Mouse (Mus musculus) neutrophil, adult 5-6 weeks (primary cell): ENCODE data around the gene Hoxc12. TPM values are rescaled to one million over a fixed set of nuclear protein-coding genes. Genes with fewer than 3 reads are reported as not detected.

Experiments
- ATAC-seq: fragments of 151-379, 151-347 bp; 2 replicates; pipeline ENCODE4 v1.8.0; 2017; ENCODE audit warnings: mild to moderate bottlenecking, moderate TSS enrichment; ENCODE audit not compliant: insufficient number of reproducible peaks, poor library complexity, low FRiP score, severe bottlenecking; ENCODE audit errors: extremely low read depth
- total RNA-seq: library from RNA; stranded (forward); fragments of 200-1000 nt; gene quantifications from 2 replicates; pipeline ENCODE4 v1.2.3, GENCODE M21; 2017

Hoxc12 gene
- not detected in 2 replicates for total RNA-seq

DNA sequence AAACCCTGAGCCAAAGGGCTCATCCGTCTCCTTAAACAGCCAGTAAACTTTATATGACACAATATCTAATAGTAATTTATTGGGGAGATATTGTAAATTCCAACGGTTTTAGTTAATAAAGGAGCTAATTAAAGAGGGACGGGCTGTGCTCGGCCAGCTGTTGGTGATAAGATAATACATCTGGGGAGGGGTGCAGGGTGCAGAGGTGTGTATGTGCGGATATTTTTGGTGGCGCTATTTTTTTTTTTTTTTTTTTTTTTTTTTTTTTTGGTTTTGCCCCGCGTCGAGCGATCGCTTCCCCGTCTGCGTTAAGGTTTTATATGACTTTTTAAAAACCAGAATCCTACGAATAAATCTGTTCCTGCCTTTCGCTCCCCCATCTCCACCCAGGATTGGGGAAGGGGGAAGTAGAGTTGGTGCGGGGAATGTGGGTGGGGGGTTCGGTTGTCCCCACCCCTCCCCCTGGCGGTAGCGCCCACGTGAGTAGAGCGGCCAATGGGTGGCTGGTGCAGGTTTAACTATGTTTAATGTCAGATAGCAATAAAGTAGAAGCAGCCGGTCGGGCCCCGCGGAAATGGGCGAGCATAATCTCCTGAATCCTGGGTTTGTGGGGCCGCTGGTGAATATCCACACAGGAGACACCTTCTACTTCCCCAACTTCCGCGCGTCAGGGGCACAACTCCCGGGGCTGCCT, at the start of gene Hoxc12:
Gene Hoxc12 (plus strand): TSS at position 479 of the 694 bp plus-strand sequence.
- ATAC-seq = no peak

DNA sequence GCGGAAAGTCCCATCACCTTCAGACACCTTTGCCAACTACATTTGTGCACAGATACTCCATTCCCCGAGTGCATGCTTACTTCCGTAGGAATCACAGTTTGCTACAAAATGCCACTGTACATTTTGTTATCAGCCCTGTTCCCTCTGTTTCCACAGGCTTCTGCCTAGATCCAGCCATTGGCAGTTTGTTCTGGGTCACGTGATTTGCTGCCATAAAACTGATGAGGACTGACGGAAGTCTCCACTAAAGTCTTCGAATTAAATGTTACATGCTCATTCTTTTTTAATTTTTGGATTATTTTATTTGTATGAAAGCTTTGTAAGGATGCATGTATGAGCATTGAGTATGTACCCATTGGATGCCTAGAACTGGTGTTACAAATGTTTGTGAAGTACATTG, 41.4 kb upstream of the Hoxc12 start:
- ATAC-seq = no peak

DNA sequence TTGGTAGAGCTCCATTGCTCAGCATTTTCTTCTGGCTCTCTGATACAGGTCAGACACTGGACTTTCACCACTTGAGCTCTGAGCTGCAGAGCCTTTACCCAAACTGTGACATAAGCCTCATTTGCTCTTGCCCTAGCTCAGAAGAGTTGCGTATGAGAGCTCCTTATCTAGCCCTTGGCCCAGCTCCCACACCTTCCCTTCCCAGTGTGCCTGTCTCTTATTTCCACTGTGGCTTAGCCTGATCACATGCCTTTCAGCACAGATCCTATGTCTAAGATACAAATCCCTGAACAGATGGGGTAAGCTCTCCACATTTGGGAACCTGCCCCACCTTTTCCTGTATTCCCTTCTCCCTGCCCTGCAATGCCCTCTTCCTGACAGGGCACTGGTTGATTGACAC, 31.6 kb upstream of the Hoxc12 start:
- no peak for ATAC-seq

DNA sequence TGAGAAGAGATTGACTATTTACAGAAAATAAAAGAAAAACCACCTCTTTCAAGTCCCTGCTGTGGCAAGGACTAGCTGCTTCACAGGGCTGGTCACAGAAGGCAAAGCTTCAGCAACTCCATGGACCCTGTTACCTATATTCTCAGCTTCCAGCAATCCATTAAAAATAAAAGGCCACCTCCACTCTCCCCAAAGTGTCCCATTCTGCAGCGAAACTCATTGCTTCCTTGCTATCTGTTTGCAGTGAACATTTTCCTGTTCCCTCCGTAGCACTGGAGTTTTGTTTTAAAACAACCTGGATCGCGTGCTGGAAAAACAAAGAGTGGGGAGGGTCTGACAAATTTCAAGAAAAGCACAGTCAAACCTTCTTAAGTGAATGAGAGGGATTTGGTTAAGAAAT, 27.0 kb upstream of the Hoxc12 start:
- ATAC-seq = no peak

DNA sequence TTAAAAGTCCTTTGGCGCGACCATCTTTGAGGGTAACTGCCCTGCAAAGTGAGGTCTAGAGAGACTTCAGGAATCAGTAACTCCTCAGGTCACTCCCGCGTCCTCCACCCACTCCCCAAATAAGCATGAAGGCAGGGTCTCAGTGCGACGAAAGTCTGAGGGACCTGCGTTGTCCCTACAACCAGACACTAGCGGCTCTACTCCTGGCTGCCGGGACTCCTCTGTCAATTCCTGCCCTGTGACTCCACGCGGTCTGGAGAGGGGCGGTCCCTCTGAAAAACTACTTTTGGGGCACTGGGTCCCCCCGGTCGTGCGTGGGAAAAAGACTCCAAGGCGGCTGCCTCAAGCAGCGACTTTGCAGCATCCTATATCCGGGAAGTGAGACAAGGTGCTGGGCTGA, 26.5 kb upstream of the Hoxc12 start:
- no peak for ATAC-seq

DNA sequence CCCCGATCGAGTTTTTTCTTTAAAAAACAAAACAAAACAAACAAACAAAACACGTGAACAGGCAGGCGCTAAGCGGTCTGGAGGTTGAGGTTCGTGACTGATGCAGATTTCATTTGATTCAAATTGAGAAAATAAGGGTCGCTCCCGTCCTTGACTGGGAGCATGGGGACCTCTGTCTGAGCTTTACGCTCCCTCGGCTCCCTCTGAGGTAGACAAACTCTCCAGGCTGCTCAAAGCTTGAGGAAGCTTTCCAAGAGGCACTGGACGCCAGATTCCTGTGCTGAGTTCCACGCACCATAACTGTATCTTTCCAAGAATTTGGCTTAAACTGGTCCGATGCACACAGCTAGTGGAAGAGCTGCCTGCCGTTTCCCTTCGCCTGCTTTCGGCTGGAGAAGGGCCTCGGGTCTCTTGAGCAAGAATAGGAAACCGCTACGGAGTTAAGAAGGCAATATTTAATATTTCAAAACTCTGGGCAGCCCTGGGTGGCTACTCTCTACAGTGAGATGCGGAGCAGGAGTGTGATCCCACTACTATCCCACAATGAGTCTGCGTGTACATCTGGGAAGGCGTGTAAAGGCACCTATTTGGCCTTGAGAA, 26.0 kb upstream of the Hoxc12 start:
- no peak for ATAC-seq

DNA sequence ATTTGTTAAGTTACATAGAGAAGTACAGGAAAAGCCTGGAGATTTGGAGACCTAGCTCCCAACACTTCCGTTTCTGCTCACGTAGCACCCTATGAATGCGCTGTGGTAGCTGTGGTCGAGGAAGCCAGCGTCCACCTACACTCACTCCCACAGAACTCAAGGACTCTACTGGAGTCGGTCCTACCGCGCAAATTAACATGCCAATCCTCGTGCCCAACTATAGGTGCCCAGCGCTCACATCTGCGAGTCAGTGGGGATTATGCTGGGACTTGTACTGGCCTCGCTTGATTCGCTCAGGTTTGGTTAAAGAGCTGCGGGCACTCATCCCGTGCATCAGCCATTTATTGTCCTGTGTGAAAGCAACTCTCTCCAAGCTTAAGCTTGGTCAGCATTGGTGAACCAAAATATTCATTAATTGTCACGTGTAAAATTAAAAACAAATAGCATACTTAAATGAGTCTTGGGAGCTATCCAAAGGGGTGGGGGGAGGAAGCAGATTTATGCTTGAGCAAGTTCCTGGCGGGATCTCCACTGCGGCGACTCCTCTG, 23.4 kb upstream of the Hoxc12 start:
- ATAC-seq = no peak

DNA sequence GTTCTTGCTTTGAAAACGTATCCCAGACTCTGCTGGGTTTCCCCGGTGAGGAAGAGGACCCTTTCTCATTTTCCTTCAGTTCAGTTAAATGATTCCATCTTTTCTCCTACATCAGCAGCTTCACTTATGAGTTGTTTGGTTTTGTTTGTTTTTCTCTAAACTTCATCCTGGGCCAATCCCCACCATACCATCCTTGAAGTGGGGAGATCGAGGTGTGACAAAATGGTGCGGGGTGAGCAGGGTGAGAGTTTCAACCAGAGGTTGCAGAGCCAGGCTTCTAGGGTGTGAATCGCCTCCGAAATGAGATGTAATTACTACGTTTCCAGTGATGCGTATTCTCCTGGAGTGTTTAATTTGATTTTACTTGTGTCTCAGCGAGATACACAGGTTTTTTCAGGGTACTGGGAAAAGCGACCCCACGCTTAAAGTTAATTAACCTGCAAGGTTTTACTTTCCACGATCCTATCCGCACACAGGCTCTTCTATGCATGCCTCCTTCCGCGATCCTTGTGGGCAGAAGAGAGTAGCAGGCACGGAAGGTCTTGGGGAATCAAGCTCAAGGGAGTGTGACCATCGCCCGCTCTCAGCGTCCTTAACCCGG, 18.5 kb upstream of the Hoxc12 start:
- ATAC-seq = no peak

DNA sequence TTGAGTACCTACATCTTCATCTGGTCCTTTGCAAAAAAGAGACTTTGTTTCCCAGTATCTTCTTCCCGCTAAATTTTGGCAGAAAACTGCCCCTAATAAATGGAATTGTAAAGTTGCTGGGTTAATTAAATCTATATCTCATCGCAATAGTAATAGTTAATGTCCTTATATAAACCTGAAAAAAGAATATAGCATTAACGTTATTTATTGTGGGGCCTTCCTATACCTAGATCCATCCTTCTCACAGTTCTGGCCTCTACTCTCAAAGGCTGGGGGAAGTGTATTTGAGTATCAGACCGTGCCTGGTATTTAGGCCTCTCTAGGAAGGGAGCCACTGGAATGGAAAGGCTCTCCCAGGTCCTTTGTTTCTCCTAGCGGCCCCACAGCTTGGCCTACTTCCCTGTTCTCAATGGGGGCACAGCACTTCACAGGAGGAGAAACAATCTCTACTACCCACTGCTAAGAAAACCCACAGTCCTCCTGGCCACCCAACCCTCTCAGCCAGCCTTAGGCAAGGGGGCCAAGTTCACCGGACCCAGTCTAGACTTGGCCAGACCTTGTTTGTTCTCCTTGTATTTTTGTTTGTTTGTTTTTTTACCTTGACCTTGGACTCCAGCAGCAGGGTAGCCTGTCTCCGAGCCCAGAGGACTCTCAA, 17.8 kb upstream of the Hoxc12 start:
- no peak for ATAC-seq

DNA sequence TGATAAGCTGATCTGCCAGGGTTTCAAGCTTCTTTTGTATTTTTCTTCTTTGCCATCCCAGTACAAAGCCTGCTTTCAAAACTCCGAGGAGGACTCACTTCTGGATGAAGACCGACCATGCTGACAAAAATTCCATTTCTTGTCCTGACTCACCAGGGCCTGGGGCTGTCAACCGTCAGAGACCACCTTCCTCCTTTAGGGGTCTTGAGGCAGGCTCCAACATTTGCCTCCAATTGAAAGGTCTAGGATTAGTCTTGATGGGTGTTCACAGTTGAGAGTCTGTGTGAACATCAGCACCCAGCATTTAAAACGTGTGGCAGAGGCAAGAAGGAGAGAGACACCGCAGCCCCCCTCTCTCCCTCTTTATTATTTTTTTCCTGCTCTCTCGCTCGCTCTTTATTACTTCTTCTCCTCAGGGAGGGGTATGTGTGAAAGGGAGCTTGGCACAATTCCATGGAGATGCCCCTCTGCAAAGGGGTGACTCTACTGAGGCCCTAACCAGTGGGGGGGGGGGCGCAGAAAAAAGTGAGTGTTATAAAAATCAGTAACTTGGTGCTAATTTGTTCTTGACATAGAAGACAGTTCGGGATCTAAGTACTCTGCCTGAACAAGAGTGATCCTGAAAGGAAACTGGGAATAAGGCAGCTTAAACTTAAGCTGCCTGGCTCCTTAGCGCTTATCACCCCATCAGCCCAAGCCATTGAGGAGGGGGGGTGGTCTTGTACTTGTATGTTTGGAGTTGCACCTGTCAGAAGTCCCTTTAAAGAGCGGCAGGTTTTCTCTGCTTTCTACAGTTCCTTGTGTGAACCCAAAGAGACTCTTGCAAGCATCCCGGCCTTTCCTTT, 17.0 kb upstream of the Hoxc12 start:
- no peak for ATAC-seq

DNA sequence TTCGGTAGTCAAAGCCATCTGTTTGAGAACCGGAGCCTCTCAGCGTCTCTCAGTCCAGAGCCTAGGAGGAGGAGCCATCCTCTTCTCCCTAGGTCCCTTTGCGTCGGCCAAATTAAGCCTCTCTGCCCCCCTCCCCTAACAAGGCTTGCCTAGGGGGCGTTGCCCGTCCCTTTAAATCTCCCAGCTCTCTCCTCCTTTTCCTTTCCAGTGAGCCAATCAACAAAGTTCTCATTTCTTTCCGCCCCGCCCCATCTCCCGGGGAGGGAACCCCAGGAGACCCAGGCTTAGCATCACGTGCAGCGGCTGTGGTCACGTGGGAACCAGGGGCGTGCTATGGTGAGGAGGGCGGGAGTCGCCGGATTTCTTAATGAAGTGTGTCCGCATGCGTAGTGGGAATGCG, 15.9 kb upstream of the Hoxc12 start:
- ATAC-seq = no peak

DNA sequence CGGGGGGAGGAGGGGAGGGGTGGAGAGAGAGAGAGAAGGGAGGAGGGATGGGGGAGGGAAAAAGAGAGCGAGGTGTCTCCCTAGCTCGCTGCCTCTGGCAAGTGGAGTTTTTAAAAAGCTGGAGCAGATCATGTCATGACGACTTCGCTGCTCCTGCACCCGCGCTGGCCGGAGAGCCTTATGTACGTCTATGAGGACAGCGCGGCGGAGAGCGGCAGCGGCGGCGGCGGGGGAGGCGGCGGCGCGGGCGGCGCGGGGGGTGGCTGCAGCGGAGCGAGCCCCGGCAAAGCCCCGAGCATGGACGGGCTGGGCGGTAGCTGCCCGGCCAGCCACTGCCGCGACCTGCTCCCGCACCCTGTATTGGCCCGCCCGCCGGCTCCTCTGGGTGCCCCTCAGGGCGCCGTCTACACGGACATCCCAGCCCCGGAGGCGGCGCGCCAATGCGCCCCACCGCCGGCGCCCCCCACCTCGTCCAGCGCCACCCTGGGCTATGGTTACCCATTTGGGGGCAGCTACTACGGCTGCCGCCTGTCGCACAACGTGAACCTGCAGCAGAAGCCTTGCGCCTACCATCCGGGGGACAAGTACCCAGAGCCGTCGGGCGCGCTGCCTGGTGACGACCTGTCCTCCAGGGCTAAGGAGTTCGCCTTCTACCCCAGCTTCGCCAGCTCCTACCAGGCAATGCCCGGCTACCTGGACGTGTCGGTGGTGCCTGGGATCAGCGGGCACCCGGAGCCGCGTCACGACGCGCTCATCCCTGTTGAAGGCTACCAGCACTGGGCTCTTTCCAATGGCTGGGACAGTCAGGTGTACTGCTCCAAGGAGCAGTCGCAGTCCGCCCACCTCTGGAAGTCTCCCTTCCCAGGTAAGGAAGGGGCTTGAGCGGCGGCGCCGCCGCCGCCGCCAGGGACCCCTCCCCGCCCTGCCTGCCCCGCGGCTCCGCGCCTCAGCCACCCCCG, 15.2 kb upstream of the Hoxc12 start, which contains the start of gene Hoxc13:
Gene Hoxc13 (plus strand): TSS at position 51 of the 959 bp plus-strand sequence.
- ATAC-seq = no peak

DNA sequence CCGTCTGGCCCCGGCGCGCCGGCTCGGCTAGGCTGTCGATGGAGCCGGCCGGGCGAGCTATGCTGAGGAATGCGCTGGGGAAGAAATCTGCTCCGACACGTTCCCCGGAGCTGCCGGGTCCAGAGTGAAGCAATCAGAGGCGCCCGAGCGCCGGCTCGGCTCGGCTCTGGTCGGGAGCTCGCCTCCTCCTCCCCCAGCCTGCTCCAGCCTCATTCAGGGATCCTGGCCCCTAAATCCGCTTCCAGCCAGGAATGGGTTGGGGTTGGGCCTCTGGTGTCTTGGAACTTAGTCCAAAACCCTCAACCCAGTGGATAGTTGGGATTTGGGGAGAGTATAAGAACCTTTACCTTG, 14.6 kb upstream of the Hoxc12 start:
- ATAC-seq = no peak

DNA sequence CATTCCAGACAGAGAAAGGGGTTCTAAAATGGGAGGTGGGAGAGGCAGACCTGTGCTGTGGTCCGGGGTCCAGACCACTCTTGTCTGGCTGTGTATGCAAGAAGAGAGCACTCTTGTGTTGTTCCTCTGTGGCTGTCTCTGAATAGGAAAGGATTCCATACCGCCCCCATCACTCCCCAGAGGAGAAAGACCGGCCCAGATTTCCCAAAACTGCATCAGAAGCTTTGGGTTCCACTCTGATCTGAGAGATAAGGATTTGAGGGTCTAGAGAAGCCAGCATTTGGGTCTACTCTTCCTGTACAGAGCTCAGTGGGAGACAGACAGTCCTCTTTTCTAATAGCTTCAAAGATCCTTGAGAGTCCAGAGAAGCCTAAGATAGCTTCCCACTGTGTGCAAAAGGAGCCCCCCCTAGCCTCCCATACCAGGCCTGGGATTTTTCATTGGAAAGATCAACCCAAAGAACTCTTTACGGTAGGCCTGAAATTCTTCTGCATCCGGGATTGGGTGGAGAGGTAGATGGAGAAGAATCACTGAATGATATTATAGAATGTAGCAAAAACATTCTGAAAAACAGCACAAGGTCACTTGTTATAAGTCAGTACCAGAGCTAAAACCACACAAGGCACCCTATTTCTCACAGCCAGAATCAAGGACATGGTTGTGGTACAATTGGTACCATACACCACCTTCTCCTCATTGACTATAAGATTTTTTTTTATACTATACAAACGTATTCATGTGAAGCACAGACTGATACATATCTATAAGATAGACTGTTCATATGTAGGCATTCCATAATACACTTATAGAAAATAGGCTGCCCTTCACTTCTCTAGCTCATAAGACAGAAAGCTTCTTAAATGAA, 13.7 kb upstream of the Hoxc12 start:
- no peak for ATAC-seq

DNA sequence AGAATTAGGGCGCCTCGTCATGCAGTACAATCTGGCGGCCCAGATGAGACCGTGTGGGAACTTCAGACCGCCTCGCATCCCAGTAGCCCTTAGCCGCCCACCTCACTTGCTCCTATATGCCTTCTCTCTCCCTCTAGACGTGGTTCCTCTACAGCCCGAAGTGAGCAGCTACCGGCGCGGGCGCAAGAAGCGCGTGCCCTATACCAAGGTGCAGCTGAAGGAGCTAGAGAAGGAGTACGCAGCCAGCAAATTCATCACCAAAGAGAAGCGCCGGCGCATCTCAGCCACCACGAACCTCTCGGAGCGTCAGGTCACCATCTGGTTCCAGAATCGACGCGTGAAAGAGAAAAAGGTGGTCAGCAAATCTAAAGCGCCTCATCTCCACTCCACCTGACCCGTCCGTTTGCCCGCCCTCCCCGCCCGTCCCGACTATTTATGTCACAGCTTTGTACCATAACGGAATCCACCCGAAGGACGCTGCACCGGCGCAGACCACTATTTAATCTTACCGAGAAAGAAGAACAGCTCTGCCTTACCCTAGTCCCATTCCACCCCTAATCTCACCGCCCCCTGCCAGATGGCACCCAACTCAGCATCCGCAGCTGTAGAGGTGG, 9.4 kb upstream of the Hoxc12 start:
- ATAC-seq = no peak

DNA sequence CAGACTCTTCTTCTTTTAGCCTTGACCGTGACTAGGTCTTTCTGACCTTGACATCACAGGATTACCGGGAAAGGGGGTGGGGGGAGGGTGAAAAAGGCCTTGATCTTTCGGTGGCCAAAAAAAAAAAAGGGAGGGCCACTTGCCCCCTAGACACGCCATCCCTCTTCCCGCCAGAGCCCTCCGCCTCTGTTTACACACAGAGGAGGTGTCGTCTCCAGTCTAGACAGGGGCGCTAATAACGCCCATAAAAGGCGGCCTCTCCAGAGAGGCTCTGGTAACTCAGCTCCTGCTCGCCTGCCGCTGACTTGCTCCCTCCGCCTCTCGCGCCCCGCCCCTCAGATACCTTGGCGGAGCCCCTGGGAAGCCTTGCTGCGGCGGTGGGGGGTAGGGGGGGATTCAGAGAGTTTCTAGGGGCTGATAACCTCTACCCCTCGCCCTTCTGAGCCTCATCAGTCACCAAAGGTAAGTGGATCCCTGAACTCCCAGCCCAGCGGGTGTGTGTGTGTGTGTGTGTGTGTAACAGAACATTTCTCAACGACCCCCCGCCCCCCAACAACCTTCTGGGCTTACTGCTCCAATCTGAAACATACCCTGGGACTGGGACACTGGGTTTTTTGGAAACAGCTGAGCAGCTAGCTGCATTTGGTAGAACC, 4.7 kb upstream of the Hoxc12 start:
- no peak for ATAC-seq
